Mouse (Mus musculus) right cerebral cortex, postnatal 4 days (tissue): ENCODE measurements around the gene Depdc1b.

Experiments
- DNase-seq: peaks from one replicate; pipeline ENCODE4 v3.0.0-alpha.2; 2022

The Depdc1b gene

DNA sequence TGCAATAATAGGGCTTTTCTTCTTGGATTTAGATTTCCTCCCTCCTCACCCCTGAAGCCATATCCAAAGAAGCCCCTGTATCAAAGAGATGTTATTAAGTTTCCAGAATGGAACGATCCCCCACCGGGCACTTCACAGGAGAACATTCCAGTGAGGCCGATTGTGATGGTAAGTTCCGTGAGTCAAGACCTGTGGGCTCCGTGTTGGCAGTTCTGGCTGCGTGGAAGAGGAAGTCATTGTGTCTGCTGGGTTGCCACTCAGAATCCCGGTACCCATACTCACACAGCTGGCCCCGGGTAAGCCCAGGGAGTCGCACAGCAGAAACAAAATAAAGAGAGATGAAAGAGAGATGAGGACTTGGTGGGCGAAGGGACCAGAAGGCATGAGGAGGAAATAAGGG is 41.2 kb downstream of the Depdc1b start:
- DNase-seq: no peak

- no peak for DNase-seq
Observed at GRCm38 (mm10) chr13:108358228-108358627, 42.1 kb downstream of the Depdc1b start.

DNA sequence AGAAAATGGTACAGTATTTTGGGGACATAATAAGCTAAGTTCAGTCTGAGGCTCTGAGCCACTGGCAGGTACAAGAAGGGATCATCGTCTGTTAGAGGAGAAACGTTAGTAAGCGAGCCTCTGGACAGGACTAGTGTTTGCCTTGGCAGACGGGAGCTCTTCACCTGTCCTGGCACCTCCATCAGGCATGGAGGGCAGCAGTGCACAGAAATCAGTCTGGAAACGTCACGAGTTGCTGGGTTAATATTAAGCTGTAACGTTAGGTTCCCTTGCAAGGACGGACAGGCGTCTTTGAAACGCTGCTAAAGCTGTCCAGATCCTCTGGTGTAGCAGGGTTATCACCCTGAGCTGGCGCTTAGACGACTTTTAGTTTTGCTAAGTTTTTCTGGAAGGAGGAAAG is 51.4 kb downstream of the Depdc1b start:
- DNase-seq: no peak

GRCm38 (mm10) chr13:108370241-108370941 is 54.3 kb downstream of the Depdc1b start:
- no peak for DNase-seq

GRCm38 (mm10) chr13:108371352-108371921 is 55.3 kb downstream of the Depdc1b start:
- DNase-seq: no peak

- no peak for DNase-seq
Observed at GRCm38 (mm10) chr13:108373231-108373630, 57.1 kb downstream of the Depdc1b start.

- no peak for DNase-seq
Observed at GRCm38 (mm10) chr13:108376637-108377036, 60.5 kb downstream of the Depdc1b start.

- no peak for DNase-seq
Observed at GRCm38 (mm10) chr13:108381161-108381560, 65.0 kb downstream of the Depdc1b start.

DNA sequence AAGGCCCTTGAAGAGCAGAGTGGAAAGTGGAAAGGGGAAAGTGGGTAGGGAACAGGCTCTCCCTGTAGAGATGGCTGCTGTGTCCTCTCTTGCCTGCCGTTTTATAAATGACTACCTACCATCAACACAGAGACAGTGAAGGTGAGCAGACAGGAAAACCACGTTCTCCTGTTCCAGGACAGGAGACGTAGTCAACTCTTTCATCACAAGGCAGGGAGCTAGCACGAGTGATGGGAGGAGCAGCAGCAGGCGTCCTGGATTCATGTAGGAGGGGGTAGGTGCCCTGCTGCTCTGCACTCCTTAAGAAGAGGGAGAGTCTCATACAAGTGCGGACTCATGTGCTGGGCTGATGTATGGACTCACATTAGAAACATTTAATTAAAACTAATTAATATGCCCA is 66.9 kb downstream of the Depdc1b start:
- DNase-seq: no peak

DNA sequence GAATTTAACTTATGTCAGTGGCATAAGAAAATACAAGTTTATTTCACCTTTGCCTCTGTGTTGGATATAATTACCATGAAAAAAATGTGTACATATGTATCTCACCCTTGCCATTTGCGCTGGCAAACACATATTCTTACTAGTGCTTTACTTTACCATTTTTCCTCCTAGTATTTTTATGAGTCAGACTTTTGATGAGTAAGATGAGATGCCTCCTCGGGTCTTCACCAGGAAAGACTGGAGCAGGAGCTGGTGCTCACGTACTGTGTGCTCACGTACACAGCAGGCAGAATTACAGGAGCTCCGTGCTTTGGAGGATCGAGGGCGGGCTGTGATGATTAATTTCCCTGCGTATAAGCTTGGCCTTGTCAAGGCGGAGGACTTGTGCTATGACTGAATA is 69.9 kb downstream of the Depdc1b start:
- DNase-seq: no peak

DNA sequence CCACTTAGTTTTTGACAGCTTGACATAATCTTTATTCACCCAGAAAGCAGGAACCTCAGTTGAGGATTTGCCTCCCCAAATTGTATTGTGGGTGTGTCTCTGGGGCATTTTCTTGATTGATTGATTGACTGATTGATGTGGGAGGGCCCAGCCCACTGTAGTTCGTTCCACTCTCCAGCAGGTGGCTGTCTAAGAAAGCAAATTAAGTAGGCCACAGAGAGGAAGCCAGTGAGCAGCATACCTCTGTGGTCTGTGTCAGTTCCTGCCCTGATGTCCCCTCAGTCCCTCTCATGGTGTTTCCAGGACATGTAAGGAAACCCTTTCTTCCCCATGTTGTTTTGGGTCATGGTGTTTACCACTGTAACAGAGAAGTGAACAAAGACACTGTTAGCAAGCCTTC is 74.4 kb downstream of the Depdc1b start:
- peak; percentile 22 for DNase-seq

- no peak for DNase-seq
Observed at GRCm38 (mm10) chr13:108403197-108403596, 87.1 kb downstream of the Depdc1b start.

DNA sequence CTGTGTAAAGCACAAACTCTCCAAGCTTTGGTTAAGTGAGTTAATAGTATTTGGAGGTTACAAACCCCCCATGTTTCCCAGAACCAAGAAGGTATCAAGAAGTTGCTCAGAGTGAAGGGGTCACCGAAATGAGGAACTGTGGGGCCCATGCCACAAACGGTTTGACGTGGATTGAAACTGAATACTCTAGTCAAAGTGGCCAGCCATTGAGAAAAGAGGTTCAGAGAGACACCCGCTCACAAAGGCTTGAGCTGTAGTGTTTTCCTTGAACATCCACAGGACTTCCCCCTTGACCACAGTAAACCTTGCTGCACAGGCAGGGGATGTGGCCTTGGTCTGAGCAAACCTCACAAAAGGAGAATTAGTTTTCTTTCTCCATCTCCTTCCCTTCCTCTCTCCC is 88.2 kb downstream of the Depdc1b start:
- no peak for DNase-seq

- DNase-seq: no peak
Observed at GRCm38 (mm10) chr13:108415464-108415863, 99.3 kb downstream of the Depdc1b start.

GRCm38 (mm10) chr13:108418741-108419507 is 102.8 kb downstream of the Depdc1b start:
- no peak for DNase-seq

DNA sequence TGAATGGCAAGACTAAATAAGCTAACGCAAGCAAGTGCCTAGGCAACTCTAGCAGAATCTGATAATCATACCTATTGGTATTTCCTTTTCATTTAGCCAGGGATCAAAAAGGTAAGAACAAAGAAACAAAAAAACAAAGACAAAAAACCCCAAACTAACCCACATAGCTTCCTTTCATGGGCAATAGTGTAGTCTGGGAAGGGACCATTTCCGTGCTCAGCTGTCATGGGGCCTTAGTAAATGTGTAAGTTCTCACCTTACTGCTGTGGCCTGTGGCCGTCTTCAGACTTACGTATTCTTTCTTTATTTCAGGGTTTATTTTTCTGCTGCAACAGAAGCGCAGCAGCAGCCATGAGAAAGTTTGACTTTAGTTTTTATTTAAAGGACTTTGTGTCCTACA is 110.2 kb downstream of the Depdc1b start:
- DNase-seq: no peak

DNA sequence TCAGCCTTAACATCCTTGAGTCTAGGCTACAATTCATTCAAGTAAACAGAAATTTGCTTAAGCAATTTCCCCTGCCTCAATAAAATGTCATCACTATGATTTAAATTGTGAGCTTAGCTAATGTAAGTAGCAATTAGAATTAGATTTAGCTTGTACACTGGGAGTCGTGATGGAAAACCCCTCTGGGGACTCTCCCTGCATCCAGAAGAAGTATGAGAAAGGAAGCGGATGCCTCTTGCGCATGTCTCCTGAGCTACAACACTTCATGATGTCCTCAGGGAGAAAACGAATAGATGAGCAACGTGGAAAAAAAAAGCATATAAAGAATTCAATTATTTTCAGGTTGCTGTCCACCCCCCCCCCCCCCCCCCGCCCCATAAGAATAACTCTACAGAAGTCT is 112.7 kb downstream of the Depdc1b start:
- DNase-seq: no peak

GRCm38 (mm10) chr13:108429623-108430022 is 113.5 kb downstream of the Depdc1b start:
- DNase-seq: no peak

GRCm38 (mm10) chr13:108431776-108432175 is 115.6 kb downstream of the Depdc1b start:
- DNase-seq: no peak

GRCm38 (mm10) chr13:108435687-108436086 is 119.6 kb downstream of the Depdc1b start:
- DNase-seq: no peak

DNA sequence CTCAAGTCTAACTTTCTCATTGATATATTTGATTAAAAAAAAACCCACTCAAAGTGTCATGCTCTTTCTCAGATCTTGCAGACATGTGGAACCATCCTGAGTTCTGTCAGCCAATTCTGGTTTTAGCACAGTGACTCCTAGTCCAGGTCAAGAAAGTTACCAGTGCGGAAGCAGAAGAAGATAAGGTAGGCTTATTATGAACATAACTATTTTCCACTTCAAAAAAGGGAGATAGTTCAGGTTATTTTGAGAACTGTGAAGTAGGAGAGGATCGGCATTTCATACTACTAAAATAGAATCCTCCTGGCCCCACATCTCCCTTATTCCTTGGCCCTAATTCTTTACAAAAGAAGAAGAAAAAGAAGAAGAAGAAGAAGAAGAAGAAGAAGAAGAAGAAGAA is 121.3 kb downstream of the Depdc1b start:
- DNase-seq: no peak

DNA sequence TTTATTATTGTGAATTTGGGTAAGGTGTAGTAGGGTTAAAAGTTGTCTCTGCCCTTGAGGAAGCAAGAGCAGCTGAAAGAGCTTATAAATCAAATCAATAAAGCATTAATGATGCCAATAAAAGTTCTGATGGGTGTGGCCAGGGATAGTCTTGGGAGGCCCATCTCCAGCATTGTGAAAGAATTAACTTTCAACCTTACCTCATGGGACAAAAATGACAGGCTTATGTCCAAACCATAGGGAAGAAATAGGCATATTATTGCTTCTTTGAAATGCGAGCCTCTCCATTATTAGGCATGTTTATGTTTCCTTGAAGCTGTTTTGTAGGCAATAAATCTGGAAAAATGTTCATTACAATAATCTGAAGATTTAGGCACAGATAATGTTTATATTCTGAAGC is 122.9 kb downstream of the Depdc1b start:
- no peak for DNase-seq

DNA sequence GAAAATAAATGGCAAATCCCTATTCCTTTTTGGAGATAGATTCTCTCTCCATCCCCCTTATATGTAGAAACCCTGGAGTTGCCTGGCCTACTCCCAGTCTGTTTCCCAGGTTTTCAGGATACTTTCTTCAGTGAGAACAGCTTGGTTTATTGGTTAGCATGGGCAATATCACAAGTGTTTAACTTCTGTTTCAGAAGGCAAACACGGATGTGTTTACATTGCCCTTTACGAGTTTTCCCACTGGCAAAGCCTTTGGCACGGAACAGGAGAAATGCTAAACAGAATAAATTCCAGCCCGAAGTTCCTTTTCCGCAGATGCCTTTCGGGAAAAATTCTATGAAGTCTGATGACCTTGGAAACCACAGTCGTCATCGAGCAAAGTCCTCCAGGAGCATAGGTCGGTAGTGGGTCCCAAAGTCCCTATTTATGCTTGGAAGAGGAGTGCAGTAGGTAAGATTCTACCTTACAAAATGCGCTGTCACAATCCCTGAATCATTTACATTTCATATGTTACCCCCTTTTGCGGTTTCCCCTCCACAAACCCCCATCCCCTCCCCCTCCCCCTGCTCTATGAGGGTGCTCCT is 132.3 kb downstream of the Depdc1b start:
- no peak for DNase-seq
